ENCODE assay signal across 27 mouse cellular contexts in genomic region chr15:31456381-31456780, GRCm38 (mm10). TPM values are rescaled to one million over a fixed set of nuclear protein-coding genes. Genes with fewer than 3 reads are reported as not detected.
DNase-seq lines count a peak whose midpoint lies in the region; ATAC-seq and TF ChIP-seq lines count a peak whose summit lies in the region.
"Had no signal": no experiment of that assay in that cellular context is flagged by ENCODE, and none has a peak within 500 bp of the region (broad histone marks: within the 10 kb centered on the region; RNA-seq: fewer than 3 reads in every experiment).

No protein-coding gene starts in this region.

- TF ChIP-seq CTCF in layer of hippocampus, adult 2 months (conservative IDR thresholded peaks at IDR 0.05), result no peak

- no peak overlapping the region for H3K4me3 ChIP-seq in layer of hippocampus, adult 2 months
- no peak overlapping the region for H3K4me3 ChIP-seq in forebrain, embryonic 14.5 days (ENCODE audit: low read depth, low read length)
- H3K4me3 ChIP-seq: erythroblast, embryonic 14.5 days; hindbrain, embryonic 10.5 days; hindbrain, embryonic 15.5 days; liver, embryonic 15.5 days; midbrain, embryonic 13.5 days had no signal

- no peak for ATAC-seq in forebrain, embryonic 14.5 days
- ATAC-seq: forebrain, postnatal 0 days; midbrain, embryonic 13.5 days had no signal

- WGBS in forebrain, embryonic 14.5 days, result 86% methylated on average over 5 of the region's 5 CpGs

- H3K27me3 ChIP-seq in forebrain, embryonic 14.5 days (replicated peaks; ENCODE audit: control insufficient read depth, insufficient read depth, low read length), result no peaks in the 10 kb centered on the region
- H3K27me3 ChIP-seq: hindbrain, embryonic 15.5 days; liver, embryonic 15.5 days had no signal

- peak; percentile 24 to 33 for DNase-seq in cerebellum, postnatal 36 days
- no peak for DNase-seq in cerebellum, postnatal 14 days
- no peak for DNase-seq in layer of hippocampus, adult 2 months (ENCODE audit: low spot score in 2 of 2)
- DNase-seq in layer of hippocampus, postnatal 14 days (ENCODE audit: low spot score in 2 of 2), result no peak
- peak; percentile 45 for DNase-seq in lung, postnatal 14 days
- DNase-seq in lung, postnatal 4 days, result no peak
- DNase-seq in lung, postnatal 36 days, result peak; percentile 65
- no peak for DNase-seq in forebrain, embryonic 14.5 days (ENCODE audit: low spot score)
- DNase-seq: adrenal gland, adult 8-10 months; B cell, adult 2 months; cerebellum, adult 8-10 months; forebrain, postnatal 0 days; heart, postnatal 14 days; kidney, adult 18-20 months; kidney, postnatal 14 days; layer of hippocampus, postnatal 36 days; left cerebral cortex, postnatal 4 days; right cerebral cortex, postnatal 14 days; thymus, postnatal 14 days had no signal

- peak overlapping the region; percentile 63 for H3K27ac ChIP-seq in layer of hippocampus, adult 2 months
- H3K27ac ChIP-seq in forebrain, embryonic 14.5 days (ENCODE audit: low read depth, low read length), result no peak overlapping the region
- H3K27ac ChIP-seq: hindbrain, embryonic 10.5 days; hindbrain, embryonic 15.5 days; liver, embryonic 15.5 days; macrophage; midbrain, embryonic 13.5 days had no signal

- H3K4me1 ChIP-seq in forebrain, embryonic 14.5 days (ENCODE audit: control insufficient read depth, insufficient read depth, low read length), result peaks cover 2% of the 10 kb centered on the region; the same call in 1 of the 2 replicates

- no peak overlapping the region for H3K4me2 ChIP-seq in forebrain, embryonic 14.5 days (ENCODE audit: low read length)
- H3K4me2 ChIP-seq: hindbrain, embryonic 15.5 days; liver, embryonic 15.5 days; midbrain, embryonic 13.5 days had no signal

- no peaks in the 10 kb centered on the region for H3K9me3 ChIP-seq in forebrain, embryonic 14.5 days (replicated peaks; ENCODE audit: control insufficient read depth, low read length)
- H3K9me3 ChIP-seq: hindbrain, embryonic 10.5 days; hindbrain, embryonic 15.5 days; liver, embryonic 15.5 days; midbrain, embryonic 13.5 days had no signal

- H3K9ac ChIP-seq in forebrain, embryonic 14.5 days (ENCODE audit: low read length), result no peak overlapping the region
- H3K9ac ChIP-seq: forebrain, postnatal 0 days; hindbrain, embryonic 15.5 days; liver, embryonic 15.5 days; midbrain, embryonic 13.5 days had no signal

- peaks cover 52% of the 10 kb centered on the region for H3K36me3 ChIP-seq in forebrain, embryonic 14.5 days (ENCODE audit: control insufficient read depth, insufficient read depth, low read length)

RNA-seq across cellular contexts. Expression of gene Ropn1l, which starts 2.8 kb away (rescaled TPM):
- 1 to 10 TPM in 1 of 2 experiments, under 1 TPM in 1; 0.88 to 1.2 TPM for total RNA-seq in layer of hippocampus, adult 2 months (2021)
- 1 to 10 TPM in 1 of 2 experiments, not detected in 1; 1.3 TPM for total RNA-seq in layer of hippocampus, postnatal 14 days (2021)
- polyA plus RNA-seq in forebrain, embryonic 14.5 days (2014; fragmentation: Nextera tagmentation; extraction: Ambion mirVana), result 2.1 and 3.2 TPM in 2 replicates
- total RNA-seq: gastrocnemius, adult 8-10 months; megakaryocyte-erythroid progenitor cell, adult 5-6 weeks had no signal

Comparison
In these comparisons a context has a peak if more than half of its experiments do, and no peak if none do; other contexts are left out.
1. DNase-seq: peak in cerebellum, postnatal 36 days (2 of 2), lung, postnatal 14 days (single experiment) and lung, postnatal 36 days (single experiment); none in cerebellum, postnatal 14 days (0 of 2), layer of hippocampus, adult 2 months (0 of 2), layer of hippocampus, postnatal 14 days (0 of 2), lung, postnatal 4 days (0 of 2) and forebrain, embryonic 14.5 days (single experiment).